ENCODE assay signal across 10 mouse cellular contexts in genomic region chr15:83070942-83071341, GRCm38 (mm10). TPM values are rescaled to one million over a fixed set of nuclear protein-coding genes. Genes with fewer than 3 reads are reported as not detected.
DNase-seq lines count a peak whose midpoint lies in the region; ATAC-seq and TF ChIP-seq lines count a peak whose summit lies in the region.
"Had no signal": no experiment of that assay in that cellular context is flagged by ENCODE, and none has a peak within 500 bp of the region (broad histone marks: within the 10 kb centered on the region; RNA-seq: fewer than 3 reads in every experiment).

No protein-coding gene starts in this region.

- DNase-seq in fibroblast of lung, adult 2 months (ENCODE audit: low read depth): peak; percentile 50
- peak; percentile 50 for DNase-seq in kidney, adult 18-20 months
- DNase-seq in spleen, postnatal 14 days (ENCODE audit: low spot score in 2 of 2): no peak
- DNase-seq in cerebellum, postnatal 25 days: no peak
- DNase-seq in midbrain, embryonic 11.5 days (ENCODE audit: low spot score, missing footprints): no peak
- DNase-seq: adrenal gland, postnatal 25 days had no signal

- no peaks in the 10 kb centered on the region for H3K9me3 ChIP-seq in intestine, embryonic 15.5 days
- H3K9me3 ChIP-seq in intestine, postnatal 0 days (ENCODE audit: control insufficient read depth): no peaks in the 10 kb centered on the region
- no peaks in the 10 kb centered on the region for H3K9me3 ChIP-seq in lung, embryonic 16.5 days (ENCODE audit: control insufficient read depth, low read length)
- no peaks in the 10 kb centered on the region for H3K9me3 ChIP-seq in midbrain, embryonic 11.5 days (ENCODE audit: control insufficient read depth, low read length)
- H3K9me3 ChIP-seq: stomach, embryonic 15.5 days had no signal

- H3K9ac ChIP-seq in intestine, embryonic 15.5 days: no peak overlapping the region
- no peak overlapping the region for H3K9ac ChIP-seq in intestine, postnatal 0 days (ENCODE audit: low read depth, low read length)
- H3K9ac ChIP-seq in lung, embryonic 16.5 days (ENCODE audit: low read length): no peak overlapping the region
- H3K9ac ChIP-seq in midbrain, embryonic 11.5 days (ENCODE audit: low read length): no peak overlapping the region
- H3K9ac ChIP-seq: stomach, embryonic 15.5 days had no signal

- no peak overlapping the region for H3K4me2 ChIP-seq in intestine, embryonic 15.5 days (replicated peaks)
- H3K4me2 ChIP-seq in intestine, postnatal 0 days (replicated peaks; ENCODE audit: low read depth): no peak overlapping the region
- no peak overlapping the region for H3K4me2 ChIP-seq in lung, embryonic 16.5 days (ENCODE audit: low read depth, low read length)
- H3K4me2 ChIP-seq in midbrain, embryonic 11.5 days: no peak overlapping the region
- H3K4me2 ChIP-seq: stomach, embryonic 15.5 days had no signal

- TF ChIP-seq CTCF in intestine, postnatal 0 days (IDR thresholded peaks at IDR 0.05; ENCODE audit: low read depth): no peak

- WGBS in intestine, embryonic 15.5 days: 32% methylated on average over 3 of the region's 3 CpGs
- 40% methylated on average over 3 of the region's 3 CpGs for WGBS in intestine, postnatal 0 days
- WGBS in lung, embryonic 16.5 days: 15% methylated on average over 3 of the region's 3 CpGs
- 77% methylated on average over 3 of the region's 3 CpGs for WGBS in midbrain, embryonic 11.5 days

- H3K27ac ChIP-seq in intestine, embryonic 15.5 days: 0 out of 2 replicates have a peak overlapping the region, but pooled peaks have one; percentile 17
- no peak overlapping the region for H3K27ac ChIP-seq in intestine, postnatal 0 days (ENCODE audit: low read depth, low read length)
- H3K27ac ChIP-seq in lung, embryonic 16.5 days (ENCODE audit: low read length): peak overlapping the region; percentile 57
- no peak overlapping the region for H3K27ac ChIP-seq in midbrain, embryonic 11.5 days (ENCODE audit: low read depth, low read length)
- H3K27ac ChIP-seq: stomach, embryonic 15.5 days had no signal

- H3K4me1 ChIP-seq in intestine, embryonic 15.5 days (replicated peaks): peaks cover 2% of the 10 kb centered on the region; the same call in 1 of the 2 replicates
- H3K4me1 ChIP-seq in intestine, postnatal 0 days (replicated peaks; ENCODE audit: control insufficient read depth, insufficient read depth, low read length): no peaks in the 10 kb centered on the region
- peaks cover 7% of the 10 kb centered on the region for H3K4me1 ChIP-seq in lung, embryonic 16.5 days (replicated peaks; ENCODE audit: control insufficient read depth, insufficient read depth, low read length)
- H3K4me1 ChIP-seq in midbrain, embryonic 11.5 days (ENCODE audit: control insufficient read depth, insufficient read depth, low read length): no peaks in the 10 kb centered on the region
- H3K4me1 ChIP-seq: stomach, embryonic 15.5 days had no signal

- no peak overlapping the region for H3K4me3 ChIP-seq in intestine, embryonic 15.5 days (replicated peaks)
- no peak overlapping the region for H3K4me3 ChIP-seq in intestine, postnatal 0 days (ENCODE audit: low read depth, low read length)
- no peak overlapping the region for H3K4me3 ChIP-seq in lung, embryonic 16.5 days (ENCODE audit: low read length)
- H3K4me3 ChIP-seq in midbrain, embryonic 11.5 days (ENCODE audit: low read depth, low read length): no peak overlapping the region
- H3K4me3 ChIP-seq: stomach, embryonic 15.5 days had no signal

- H3K27me3 ChIP-seq in intestine, embryonic 15.5 days (replicated peaks): no peaks in the 10 kb centered on the region
- no peaks in the 10 kb centered on the region for H3K27me3 ChIP-seq in intestine, postnatal 0 days (replicated peaks; ENCODE audit: control insufficient read depth, insufficient read depth, low read length)
- no peaks in the 10 kb centered on the region for H3K27me3 ChIP-seq in lung, embryonic 16.5 days (ENCODE audit: control insufficient read depth, insufficient read depth, low read depth, low read length)
- H3K27me3 ChIP-seq in midbrain, embryonic 11.5 days (ENCODE audit: control insufficient read depth, insufficient read depth, low read length): no peaks in the 10 kb centered on the region
- H3K27me3 ChIP-seq: stomach, embryonic 15.5 days had no signal

- ATAC-seq in intestine, embryonic 15.5 days: 0 out of 2 replicates have a peak, but pooled peaks have one; percentile 39
- ATAC-seq in intestine, postnatal 0 days: no peak
- ATAC-seq in lung, embryonic 16.5 days (ENCODE audit: low read depth): peak; percentile 94
- ATAC-seq in midbrain, embryonic 11.5 days (ENCODE audit: low FRiP score): no peak

- H3K36me3 ChIP-seq in intestine, embryonic 15.5 days: no peaks in the 10 kb centered on the region
- no peaks in the 10 kb centered on the region for H3K36me3 ChIP-seq in intestine, postnatal 0 days (ENCODE audit: control insufficient read depth, insufficient read depth)
- H3K36me3 ChIP-seq in lung, embryonic 16.5 days (ENCODE audit: control insufficient read depth, insufficient read depth, low read length): no peaks in the 10 kb centered on the region
- no peaks in the 10 kb centered on the region for H3K36me3 ChIP-seq in midbrain, embryonic 11.5 days (ENCODE audit: control insufficient read depth, insufficient read depth, low read length)
- H3K36me3 ChIP-seq: stomach, embryonic 15.5 days had no signal

RNA-seq across cellular contexts. Expression of gene Serhl, which starts 18.4 kb away (rescaled TPM):
- 56.3 and 61.7 TPM in 2 replicates for polyA plus RNA-seq in intestine, embryonic 15.5 days (2015; fragmentation: Nextera tagmentation; extraction: Ambion mirVana)
- 58.5 and 65.6 TPM in 2 replicates for polyA plus RNA-seq in intestine, postnatal 0 days (2015; fragmentation: Nextera tagmentation; extraction: Ambion mirVana)
- polyA plus RNA-seq in lung, embryonic 16.5 days (2015; fragmentation: Nextera tagmentation; extraction: Ambion mirVana): 69.4 and 70.8 TPM in 2 replicates
- 46.9 and 47.0 TPM in 2 replicates for polyA plus RNA-seq in midbrain, embryonic 11.5 days (2014; fragmentation: Nextera tagmentation; extraction: Ambion mirVana)

RNA-seq across cellular contexts. Expression of gene Nfam1, which starts 37.8 kb away (rescaled TPM):
- 3.7 and 3.8 TPM in 2 replicates for polyA plus RNA-seq in intestine, embryonic 15.5 days (2015; fragmentation: Nextera tagmentation; extraction: Ambion mirVana)
- polyA plus RNA-seq in intestine, postnatal 0 days (2015; fragmentation: Nextera tagmentation; extraction: Ambion mirVana): 1.1 and 1.2 TPM in 2 replicates
- 4.3 and 4.7 TPM in 2 replicates for polyA plus RNA-seq in lung, embryonic 16.5 days (2015; fragmentation: Nextera tagmentation; extraction: Ambion mirVana)
- 3.9 and 4.0 TPM in 2 replicates for polyA plus RNA-seq in midbrain, embryonic 11.5 days (2014; fragmentation: Nextera tagmentation; extraction: Ambion mirVana)

RNA-seq across cellular contexts. Expression of gene Rrp7a, which starts 51.7 kb away (rescaled TPM):
- 64.0 and 66.7 TPM in 2 replicates for polyA plus RNA-seq in intestine, embryonic 15.5 days (2015; fragmentation: Nextera tagmentation; extraction: Ambion mirVana)
- polyA plus RNA-seq in intestine, postnatal 0 days (2015; fragmentation: Nextera tagmentation; extraction: Ambion mirVana): 32.1 and 32.7 TPM in 2 replicates
- 62.9 and 66.2 TPM in 2 replicates for polyA plus RNA-seq in lung, embryonic 16.5 days (2015; fragmentation: Nextera tagmentation; extraction: Ambion mirVana)
- polyA plus RNA-seq in midbrain, embryonic 11.5 days (2014; fragmentation: Nextera tagmentation; extraction: Ambion mirVana): 70.5 and 79.6 TPM in 2 replicates

Comparison
In these comparisons a context has a peak if more than half of its experiments do, and no peak if none do; other contexts are left out.
1. ATAC-seq: peak in intestine, embryonic 15.5 days (single experiment) and lung, embryonic 16.5 days (single experiment); none in intestine, postnatal 0 days (single experiment) and midbrain, embryonic 11.5 days (single experiment).
2. H3K27ac ChIP-seq: peak in intestine, embryonic 15.5 days (single experiment) and lung, embryonic 16.5 days (single experiment); none in intestine, postnatal 0 days (single experiment) and midbrain, embryonic 11.5 days (single experiment).
3. DNase-seq: peak in fibroblast of lung, adult 2 months (single experiment) and kidney, adult 18-20 months (single experiment); none in spleen, postnatal 14 days (0 of 2), cerebellum, postnatal 25 days (0 of 2) and midbrain, embryonic 11.5 days (single experiment).